Mouse (Mus musculus) urinary bladder, postnatal 10 days (tissue): ENCODE results near the gene Jam3.

Experiments
- DNase-seq: peaks from one replicate; pipeline ENCODE4 v3.0.0; 2022; ENCODE audit warnings: low spot score

Jam3 gene

DNA sequence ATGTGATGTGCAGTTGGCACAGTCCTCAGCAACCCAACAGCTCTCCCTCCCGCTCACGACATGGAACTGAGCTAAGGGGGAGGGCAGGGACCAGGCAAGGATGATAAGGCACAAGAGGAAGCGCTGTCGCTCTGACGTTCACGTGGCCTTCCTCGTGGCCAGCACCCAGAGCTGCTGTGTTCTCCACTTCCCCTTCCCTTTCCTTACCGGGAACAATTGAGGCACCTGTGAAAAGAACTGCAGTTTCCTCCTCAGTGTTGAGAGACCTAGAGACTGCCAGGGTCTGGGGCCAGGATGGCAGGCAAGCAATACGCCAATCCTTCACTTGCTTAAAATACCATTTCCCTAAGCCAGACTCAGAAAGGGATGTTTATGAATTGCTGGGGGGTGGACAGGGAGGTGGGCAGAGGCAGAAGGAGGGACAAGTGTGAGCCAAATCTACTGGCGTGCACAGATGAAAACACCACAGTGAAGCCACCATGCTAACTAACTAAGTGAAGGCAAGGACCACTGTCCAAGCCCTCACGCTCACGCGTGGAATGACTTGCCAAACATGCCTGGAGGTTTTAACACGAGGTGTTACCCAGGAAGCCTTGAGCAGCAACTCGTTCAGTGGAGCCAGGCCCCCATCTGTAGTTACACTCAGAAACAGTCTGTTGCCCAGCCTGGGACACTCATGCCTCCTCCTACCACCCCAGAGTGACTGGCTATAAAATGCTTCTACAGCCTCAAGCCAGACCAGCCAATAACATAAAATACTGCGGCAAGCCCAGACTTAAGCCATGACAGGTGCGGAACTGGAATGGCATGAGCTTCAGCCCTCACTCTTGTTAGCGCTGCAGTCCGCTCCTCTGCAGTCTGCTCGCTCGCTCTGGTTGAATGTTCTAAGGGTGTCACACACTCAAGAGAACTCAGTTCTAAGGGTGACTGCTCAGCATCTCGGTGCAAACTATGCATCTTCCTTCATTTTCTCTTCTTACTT is 45.4 kb downstream of the Jam3 start:
- no peak for DNase-seq

DNA sequence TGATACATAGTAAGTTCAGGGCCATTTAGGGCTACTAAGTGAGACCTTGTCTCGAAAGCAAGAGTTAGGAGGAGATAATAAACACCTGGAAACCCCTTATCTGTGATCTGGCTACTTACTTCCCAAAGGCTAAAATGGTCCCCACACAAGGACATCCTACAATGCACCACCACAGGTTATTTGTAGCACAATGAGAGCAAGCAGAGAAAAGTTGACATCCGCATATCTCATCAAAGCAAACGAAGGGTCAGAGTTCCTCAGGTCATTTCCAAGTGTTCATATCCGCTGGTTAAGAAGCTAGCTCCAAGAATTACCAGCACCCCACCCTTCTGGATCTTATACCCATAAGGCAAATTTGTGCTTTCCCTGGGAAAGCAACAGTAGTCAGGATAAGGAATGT is 46.8 kb downstream of the Jam3 start:
- no peak for DNase-seq

DNA sequence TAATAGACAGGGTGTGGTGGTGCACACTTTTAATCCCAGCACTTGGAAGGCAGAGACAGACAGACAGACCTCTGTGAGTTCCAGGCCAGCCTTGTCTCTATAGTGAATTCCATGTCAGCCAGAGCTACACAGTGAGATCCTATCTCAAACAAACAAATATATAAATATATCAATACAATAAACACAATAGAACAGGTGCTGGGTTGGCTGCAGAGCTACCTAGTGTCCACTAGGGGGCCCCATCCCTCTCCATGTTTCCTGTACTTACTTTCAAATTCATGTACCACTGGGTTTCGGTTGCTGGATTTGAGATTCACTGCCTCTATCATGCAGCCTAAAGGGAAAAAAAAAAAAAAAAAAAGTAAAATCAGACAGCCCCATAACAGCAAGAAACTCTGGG is 49.1 kb downstream of the Jam3 start:
- no peak for DNase-seq

- DNase-seq: no peak
Observed at GRCm38 (mm10) chr9:27101466-27101865, 53.8 kb downstream of the Jam3 start.

DNA sequence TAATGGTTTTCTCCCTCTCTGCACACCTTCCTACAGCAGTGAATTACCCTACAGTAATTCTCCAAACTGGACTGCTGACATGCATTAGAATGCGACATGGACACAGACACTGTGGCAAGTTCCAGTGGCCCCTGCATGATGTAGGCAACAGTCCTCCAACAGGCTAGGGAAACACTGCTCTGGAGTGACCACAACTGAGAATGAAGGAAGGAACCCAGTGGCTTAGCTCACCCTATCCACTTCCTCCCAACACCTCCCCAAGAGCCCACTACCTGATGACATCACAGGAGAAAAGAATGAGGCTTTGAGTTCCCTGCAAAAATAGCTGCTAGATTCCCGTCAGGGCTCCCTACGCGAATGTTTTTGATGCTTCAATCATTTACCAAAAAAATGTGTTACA is 55.7 kb downstream of the Jam3 start:
- DNase-seq: no peak

DNA sequence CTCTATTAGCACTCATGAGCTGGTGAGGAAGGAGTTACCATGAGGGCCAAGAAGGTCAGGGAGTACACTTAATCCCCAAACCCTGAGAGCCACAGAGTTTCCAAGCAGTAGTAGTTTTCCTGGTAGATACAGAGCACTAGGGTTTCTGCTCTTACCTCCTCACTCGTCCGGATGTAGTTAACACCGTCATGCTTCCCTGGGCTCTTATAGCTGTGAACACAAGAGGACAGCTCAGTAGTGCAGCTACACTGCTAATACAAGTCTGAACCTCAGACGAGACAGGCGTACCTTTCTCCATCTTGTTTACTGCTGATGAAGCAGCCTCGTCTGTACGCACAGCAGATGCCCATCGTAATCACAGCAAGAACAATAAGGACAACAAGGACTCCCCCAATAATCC is 56.7 kb downstream of the Jam3 start:
- DNase-seq: no peak

GRCm38 (mm10) chr9:27098092-27098491 is 57.1 kb downstream of the Jam3 start:
- DNase-seq: no peak

GRCm38 (mm10) chr9:27092916-27093315 is 62.3 kb downstream of the Jam3 start:
- no peak for DNase-seq

- no peak for DNase-seq
Observed at GRCm38 (mm10) chr9:27090801-27091775, 64.1 kb downstream of the Jam3 start.

GRCm38 (mm10) chr9:27090134-27090533 is 65.1 kb downstream of the Jam3 start:
- DNase-seq: no peak

DNA sequence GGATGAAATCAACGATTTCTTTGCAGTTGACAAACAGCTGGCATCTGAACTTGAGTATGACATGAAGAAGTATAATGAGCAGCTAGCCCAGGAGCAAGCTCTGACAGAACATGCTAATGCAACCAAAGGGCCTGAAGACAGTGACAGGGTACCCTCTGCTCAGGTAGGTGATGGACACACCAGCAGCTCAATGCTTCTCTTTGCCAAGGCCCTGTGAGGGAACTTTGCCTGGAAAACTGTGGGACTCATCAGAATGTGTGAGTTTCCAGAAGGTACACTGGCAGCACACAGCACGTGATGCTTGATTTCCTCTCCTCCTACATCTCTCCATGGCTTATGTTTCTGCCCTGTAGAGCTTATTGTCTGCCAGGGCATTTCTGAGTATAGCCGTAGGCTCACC is 67.8 kb downstream of the Jam3 start:
- DNase-seq: no peak

DNA sequence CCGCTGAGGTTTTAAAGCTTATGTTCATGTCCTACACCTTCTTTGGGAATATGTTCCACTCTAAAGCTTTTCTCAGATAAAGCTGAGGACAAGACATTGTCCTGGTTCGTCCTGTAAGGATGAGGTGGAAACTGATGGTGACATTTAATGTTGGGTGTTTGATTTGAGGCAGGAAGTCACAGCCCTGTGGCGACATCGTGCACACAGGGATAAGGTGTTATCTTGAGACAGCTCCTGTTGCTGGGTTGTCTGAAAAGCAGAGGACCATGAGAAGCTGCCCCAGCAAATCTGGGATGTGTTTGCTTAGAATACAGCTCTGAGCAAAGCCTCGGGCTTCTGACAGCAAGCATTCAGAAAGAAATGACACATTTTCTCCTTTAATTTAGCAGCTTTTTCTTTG is 69.0 kb downstream of the Jam3 start:
- no peak for DNase-seq

GRCm38 (mm10) chr9:27075812-27076211 is 79.4 kb downstream of the Jam3 start:
- DNase-seq: no peak

DNA sequence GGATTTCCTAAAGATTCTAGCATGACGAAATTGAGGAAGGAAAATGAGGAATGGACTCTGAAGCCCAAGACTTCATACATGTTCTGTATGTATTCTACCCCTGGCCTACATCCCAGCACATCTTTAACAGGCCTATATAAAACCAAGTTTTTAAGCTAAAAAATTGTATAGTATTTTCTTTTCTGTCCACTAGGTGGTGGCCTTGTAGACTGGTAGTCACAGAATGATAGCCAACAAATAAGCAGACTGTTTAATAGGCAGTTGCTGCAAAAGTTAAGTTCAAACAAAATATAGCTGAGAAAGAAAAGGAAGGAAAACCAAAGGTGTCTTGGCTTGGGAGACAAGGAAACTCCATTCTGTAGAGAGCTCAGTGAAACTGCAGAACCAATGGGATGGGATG is 80.5 kb downstream of the Jam3 start:
- no peak for DNase-seq

DNA sequence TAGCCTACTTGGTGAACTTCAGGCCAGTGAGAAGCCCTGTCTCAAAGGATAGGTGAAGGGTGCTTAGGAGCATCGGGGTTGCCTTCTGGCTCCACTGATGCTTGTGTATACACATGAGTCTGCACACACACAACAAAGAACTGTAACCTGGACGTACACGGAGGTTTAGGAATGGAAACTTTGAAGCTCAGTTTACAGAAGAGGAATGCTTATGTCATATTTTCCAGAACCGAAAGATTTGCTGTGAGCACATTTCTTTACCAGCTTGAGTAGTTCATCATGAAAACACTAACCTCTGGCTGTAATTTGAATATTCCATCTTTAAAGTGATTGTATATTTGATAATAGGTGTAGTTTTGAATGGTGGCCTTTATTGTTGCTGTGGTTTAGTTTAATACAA is 84.3 kb downstream of the Jam3 start:
- no peak for DNase-seq

DNA sequence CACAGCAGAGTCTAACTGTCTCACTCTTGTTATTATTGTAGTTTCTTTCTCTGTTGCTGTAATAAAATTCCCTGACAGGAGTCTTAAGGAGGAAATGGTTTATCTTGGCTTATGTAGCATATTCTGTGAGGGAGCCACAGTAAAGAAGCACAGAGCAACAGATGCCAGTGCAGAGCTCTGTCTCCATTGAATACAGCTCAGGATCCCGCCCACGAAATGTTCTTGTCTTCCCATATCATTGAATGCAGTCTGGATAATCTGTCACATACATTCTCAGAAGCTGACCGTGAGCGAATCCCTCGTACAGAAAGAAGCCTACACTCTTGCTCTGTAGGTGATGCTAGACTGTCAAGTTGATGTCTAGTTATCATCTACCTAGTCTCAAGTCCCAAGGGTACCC is 96.9 kb downstream of the Jam3 start:
- no peak for DNase-seq

DNA sequence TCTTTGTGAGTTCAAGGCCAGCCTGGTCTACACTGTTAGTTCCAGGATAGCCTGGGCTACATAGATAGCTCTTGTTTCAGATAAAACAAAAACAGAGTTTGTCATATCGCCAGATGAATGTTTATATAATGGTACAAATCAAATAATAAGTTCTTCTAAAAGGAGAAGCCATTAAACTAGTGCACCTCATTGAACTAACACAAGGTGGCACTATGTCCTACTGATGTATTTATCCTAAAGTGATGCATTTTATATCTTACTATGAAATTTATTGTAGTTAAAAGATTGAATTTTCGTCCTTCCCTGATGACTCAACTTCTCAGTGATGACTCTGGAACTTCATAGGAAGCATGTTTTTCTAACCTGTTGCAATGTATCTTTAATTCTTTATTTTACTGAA is 105.7 kb downstream of the Jam3 start:
- no peak for DNase-seq
